Mouse (Mus musculus) G1E (cell line): ENCODE results near the gene Pank1. TPM values are rescaled to one million over a fixed set of nuclear protein-coding genes. Genes with fewer than 3 reads are reported as not detected.

Experiments
- ATAC-seq: 2 replicates; pipeline ENCODE4 v1.8.0; 2016; ENCODE audit warnings: mild to moderate bottlenecking; ENCODE audit not compliant: insufficient number of reproducible peaks, poor library complexity, low FRiP score, severe bottlenecking; ENCODE audit errors: extremely low read depth
- DNase-seq: peaks from one replicate; pipeline ENCODE4 v3.0.0; 2012; ENCODE audit warnings: low spot score
- H3K27me3 ChIP-seq: 2 replicates; pipeline ENCODE4 v1.6.1; 2012; ENCODE audit warnings: mild to moderate bottlenecking, low read length, inconsistent platforms; ENCODE audit not compliant: insufficient read depth
- H3K36me3 ChIP-seq: replicated peaks from 2 replicates; pipeline ENCODE3; 2012; ENCODE audit warnings: mild to moderate bottlenecking, inconsistent platforms
- H3K4me1 ChIP-seq: 2 replicates; pipeline ENCODE4 v1.6.1; 2012; ENCODE audit warnings: low read depth, low read length, inconsistent platforms, mixed read lengths; ENCODE audit not compliant: insufficient read depth
- H3K4me3 ChIP-seq: 2 replicates; pipeline ENCODE4 v1.5.1; 2012; ENCODE audit warnings: low read depth, mild to moderate bottlenecking, inconsistent platforms, low read length, moderate library complexity, mixed read lengths
- H3K9me3 ChIP-seq: replicated peaks from 2 replicates; pipeline ENCODE4 v1.6.1; 2012; ENCODE audit warnings: inconsistent platforms
- CTCF ChIP-seq: IDR thresholded peaks from 2 replicates; pipeline ENCODE4 v1.5.1; 2012; ENCODE audit warnings: low read depth, low read length, inconsistent platforms, mixed read lengths
- GATA1 ChIP-seq: IDR thresholded peaks from 2 replicates; pipeline ENCODE4 v1.6.1; 2012; ENCODE audit warnings: borderline replicate concordance, low read length, inconsistent platforms, mixed read lengths
- GATA2 ChIP-seq: IDR thresholded peaks from 2 replicates; pipeline ENCODE4 v1.6.1; 2012; ENCODE audit warnings: low read depth, low read length, inconsistent platforms, borderline replicate concordance
- POLR2AphosphoS5 ChIP-seq: IDR thresholded peaks from 2 replicates; pipeline ENCODE4 v1.6.1; 2012; ENCODE audit warnings: low read depth, low read length, inconsistent platforms; ENCODE audit not compliant: insufficient replicate concordance
- TAL1 ChIP-seq: conservative IDR thresholded peaks from 2 replicates; pipeline ENCODE4 v1.6.1; 2012; ENCODE audit warnings: low read depth, low read length, inconsistent platforms, mixed read lengths
- polyA plus RNA-seq: library from polyadenylated mRNA; stranded (reverse); fragments of >175 nt; gene quantifications from 2 replicates; pipeline ENCODE4 v1.2.3, GENCODE M21; 2012
- total RNA-seq, 2 experiments: library from RNA; stranded (forward) in 1 of 2; stranded (reverse) in 1 of 2; fragments of 200-1000 nt in 1 of 2; fragments of >200 nt in 1 of 2; fragmentation: Nextera tagmentation in 1 of 2; gene quantifications; 2 replicates each; pipeline ENCODE4 v1.2.3; 2014 to 2017

The Pank1 gene
- total and polyA plus RNA-seq, 3 experiments = 1.8 to 22.8 (median 19.9) TPM

DNA sequence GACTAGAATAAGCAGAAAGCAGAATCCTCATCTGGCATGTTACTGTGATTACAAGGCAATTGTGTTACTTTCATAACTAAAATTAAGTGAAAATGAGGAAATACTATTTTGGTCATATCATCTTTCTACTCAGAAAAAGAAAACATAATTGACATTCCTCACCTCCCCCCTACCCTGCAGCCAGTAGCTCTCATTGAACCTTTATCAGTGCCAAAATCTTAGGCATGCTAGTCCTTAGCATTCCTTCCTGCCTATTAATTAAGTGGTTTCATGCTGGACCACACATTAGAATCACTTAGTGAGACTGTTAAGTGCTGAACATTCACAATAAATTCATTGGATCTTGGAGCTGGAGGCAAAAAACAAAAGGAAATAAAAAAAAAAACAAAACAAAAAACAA, 101.2 kb downstream of the Pank1 start:
- peaks cover 5% of the 10 kb centered on the region for H3K27me3 ChIP-seq
- no peaks in the 10 kb centered on the region for H3K9me3 ChIP-seq
- ATAC-seq (no peak), DNase-seq (no peak)
- TF ChIP-seq POLR2AphosphoS5 (no peak), GATA2 (no peak), CTCF (no peak)
- no peaks in the 10 kb centered on the region for H3K4me1 ChIP-seq
- no peaks in the 10 kb centered on the region for H3K36me3 ChIP-seq
- H3K4me3 ChIP-seq = no peak overlapping the region

DNA sequence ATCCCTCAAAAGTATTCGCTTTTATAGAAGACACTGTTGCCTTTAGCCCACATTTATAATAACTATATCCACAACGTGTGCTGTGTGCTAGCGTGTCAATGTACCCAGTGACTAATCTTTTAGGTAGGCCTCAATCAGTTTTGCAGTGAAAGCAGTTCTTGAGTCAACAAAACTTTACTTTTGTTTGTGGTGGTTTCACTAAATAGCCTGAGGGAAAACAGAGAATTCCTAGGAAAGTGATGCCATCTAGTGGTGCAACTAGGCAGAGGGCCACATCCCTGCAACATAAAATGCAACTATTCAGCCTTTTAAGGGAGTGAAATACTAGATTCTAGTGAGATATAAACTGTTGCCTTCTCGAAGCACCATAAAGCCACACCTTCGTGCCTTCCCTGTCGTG, 106.5 kb downstream of the Pank1 start:
- TF ChIP-seq CTCF (peak; percentile 26; the same call in 1 of the 2 replicates), GATA1 (no peak)
- no peaks in the 10 kb centered on the region for H3K9me3 ChIP-seq
- H3K27me3 ChIP-seq = peaks cover 3% of the 10 kb centered on the region
- DNase-seq = no peak
- no peak for ATAC-seq
- no peaks in the 10 kb centered on the region for H3K36me3 ChIP-seq
- H3K4me3 ChIP-seq = no peak overlapping the region
- H3K4me1 ChIP-seq = no peaks in the 10 kb centered on the region

DNA sequence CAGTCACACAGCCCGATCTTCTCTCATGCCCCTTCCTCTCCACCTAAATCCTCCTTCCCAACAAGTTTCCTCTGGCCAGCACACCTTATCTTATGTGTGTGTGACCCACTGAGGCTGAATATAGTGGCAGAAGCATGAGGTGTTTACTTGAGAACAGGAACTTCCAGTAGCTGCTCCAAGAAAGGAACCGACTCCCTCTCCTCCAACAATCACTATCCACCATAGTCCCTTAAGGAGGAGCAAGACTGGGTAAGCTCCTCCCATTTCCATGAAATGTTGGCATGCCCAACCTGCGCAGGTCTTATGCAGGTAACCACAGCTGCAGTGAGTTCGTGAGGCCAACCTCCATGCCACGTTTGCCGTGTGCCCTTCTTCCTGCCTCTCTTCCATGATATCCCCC, 108.5 kb downstream of the Pank1 start:
- no peaks in the 10 kb centered on the region for H3K36me3 ChIP-seq
- H3K9me3 ChIP-seq = no peaks in the 10 kb centered on the region
- no peaks in the 10 kb centered on the region for H3K4me1 ChIP-seq
- no peak for ATAC-seq
- TF ChIP-seq GATA1 = no peak
- no peak for TF ChIP-seq TAL1
- TF ChIP-seq CTCF = no peak
- TF ChIP-seq GATA2 = no peak
- TF ChIP-seq POLR2AphosphoS5 = no peak
- no peak for DNase-seq
- H3K4me3 ChIP-seq = no peak overlapping the region
- no peaks in the 10 kb centered on the region; the same call in 1 of the 2 replicates for H3K27me3 ChIP-seq

DNA sequence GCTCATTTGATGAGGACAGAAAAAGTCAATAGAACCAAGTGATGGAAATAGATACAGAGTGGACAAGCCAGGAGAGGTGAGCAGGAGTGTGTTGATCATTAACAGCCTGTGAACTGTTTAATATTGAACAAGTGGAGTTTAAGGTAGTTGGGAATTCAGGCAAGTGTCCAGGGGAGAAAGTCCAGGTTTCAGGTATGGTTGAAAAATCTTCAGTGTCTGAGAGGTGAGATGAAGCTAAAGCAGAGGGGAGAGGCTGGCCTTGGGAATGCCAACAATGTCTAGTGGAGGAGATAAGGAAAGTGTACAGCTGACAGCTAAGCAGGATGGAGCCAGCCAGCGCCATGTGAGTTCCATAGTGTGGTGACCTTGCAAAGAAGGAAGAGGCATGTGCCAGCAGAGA, 120.5 kb downstream of the Pank1 start:
- TF ChIP-seq CTCF = no peak
- no peak for TF ChIP-seq TAL1
- no peak for TF ChIP-seq POLR2AphosphoS5
- TF ChIP-seq GATA1 = no peak
- TF ChIP-seq GATA2 = no peak
- no peaks in the 10 kb centered on the region for H3K4me1 ChIP-seq
- H3K4me3 ChIP-seq = no peak overlapping the region
- H3K9me3 ChIP-seq = no peaks in the 10 kb centered on the region
- H3K27me3 ChIP-seq = peaks cover 11% of the 10 kb centered on the region
- no peak for DNase-seq
- no peaks in the 10 kb centered on the region for H3K36me3 ChIP-seq
- no peak for ATAC-seq

Other genes starting within 250 kb of the Pank1 start
- not detected in 2 replicates for gene Ifit1bl2, start 238.7 kb downstream of the Pank1 start, total RNA-seq (2014; fragmentation: Nextera tagmentation)
- gene Ifit1bl2, start 238.7 kb downstream of the Pank1 start, total RNA-seq (2017) = 0.12 and 0.16 TPM in 2 replicates
- gene Ifit1bl2, start 238.7 kb downstream of the Pank1 start, polyA plus RNA-seq = not detected in 2 replicates
- not detected in 2 replicates for gene Ifit1, start 238.6 kb downstream of the Pank1 start, total RNA-seq (2014; fragmentation: Nextera tagmentation)
- gene Ifit1, start 238.6 kb downstream of the Pank1 start, total RNA-seq (2017) = 0.05 and 0.12 TPM in 2 replicates
- not detected in 2 replicates for gene Ifit1, start 238.6 kb downstream of the Pank1 start, polyA plus RNA-seq
- gene Slc16a12, start 132.2 kb downstream of the Pank1 start, total RNA-seq (2014; fragmentation: Nextera tagmentation) = not detected in 2 replicates
- 0.11 and 0.17 TPM in 2 replicates for gene Slc16a12, start 132.2 kb downstream of the Pank1 start, total RNA-seq (2017)
- gene Slc16a12, start 132.2 kb downstream of the Pank1 start, polyA plus RNA-seq = not detected in 2 replicates
- gene Kif20b, start 42.9 kb upstream of the Pank1 start, total RNA-seq (2014; fragmentation: Nextera tagmentation) = 157 and 159 TPM in 2 replicates
- 126 and 173 TPM in 2 replicates for gene Kif20b, start 42.9 kb upstream of the Pank1 start, total RNA-seq (2017)
- 14.2 and 21.3 TPM in 2 replicates for gene Kif20b, start 42.9 kb upstream of the Pank1 start, polyA plus RNA-seq